Mouse (Mus musculus): ENCODE measurements around the gene Uxs1. TPM values are rescaled to one million over a fixed set of nuclear protein-coding genes. Genes with fewer than 3 reads are reported as not detected.

Uxs1 gene
- total RNA-seq, 2 experiments from 2014 or later, result 54.8 to 61.5 TPM

DNA sequence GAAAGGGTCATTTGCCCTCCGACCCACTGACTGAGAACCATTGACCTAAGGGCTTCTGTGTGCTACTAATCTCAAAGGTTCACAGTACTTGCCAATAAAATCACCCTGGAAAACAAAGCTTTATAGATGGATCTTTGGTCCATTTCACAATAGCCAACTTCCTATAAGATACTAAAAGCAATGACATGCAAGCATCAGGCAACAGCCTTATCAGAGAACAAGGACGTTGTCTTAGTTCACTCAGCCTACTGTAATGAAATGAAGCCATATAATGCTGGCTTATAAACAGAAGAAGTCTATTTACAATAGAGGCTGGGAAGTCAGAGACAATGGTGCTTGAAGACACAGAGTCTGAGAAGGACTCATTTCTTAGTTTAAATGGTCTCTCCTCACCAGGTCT, 37.8 kb downstream of the Uxs1 start:
- no peak for DNase-seq (ENCODE audit: extremely low spot score in 1 of 2, low spot score in 2 of 2)
- TF ChIP-seq CTCF (IDR thresholded peaks at IDR 0.05), result no peak
- intact Hi-C loops (cut with DNase I), result no loop called here
- no peak overlapping the region for H3K27ac ChIP-seq
- no peak overlapping the region for H3K4me3 ChIP-seq

- DNase-seq (ENCODE audit: extremely low spot score in 1 of 2, low spot score in 2 of 2), result no peak
- Histone ChIP-seq H3K4me3 (no peak overlapping the region), H3K27ac (no peak overlapping the region)
- intact Hi-C loops (cut with DNase I), result no loop called here
- TF ChIP-seq CTCF (IDR thresholded peaks at IDR 0.05), result no peak
Observed at GRCm38 (mm10) chr1:43786711-43787110, 40.9 kb downstream of the Uxs1 start.

- no peak overlapping the region for H3K27ac ChIP-seq
- intact Hi-C loops (cut with DNase I), result no loop called here
- no peak for DNase-seq (ENCODE audit: extremely low spot score in 1 of 2, low spot score in 2 of 2)
- no peak overlapping the region for H3K4me3 ChIP-seq
- TF ChIP-seq CTCF (IDR thresholded peaks at IDR 0.05), result no peak
Observed at GRCm38 (mm10) chr1:43785316-43785715, 42.3 kb downstream of the Uxs1 start.

DNA sequence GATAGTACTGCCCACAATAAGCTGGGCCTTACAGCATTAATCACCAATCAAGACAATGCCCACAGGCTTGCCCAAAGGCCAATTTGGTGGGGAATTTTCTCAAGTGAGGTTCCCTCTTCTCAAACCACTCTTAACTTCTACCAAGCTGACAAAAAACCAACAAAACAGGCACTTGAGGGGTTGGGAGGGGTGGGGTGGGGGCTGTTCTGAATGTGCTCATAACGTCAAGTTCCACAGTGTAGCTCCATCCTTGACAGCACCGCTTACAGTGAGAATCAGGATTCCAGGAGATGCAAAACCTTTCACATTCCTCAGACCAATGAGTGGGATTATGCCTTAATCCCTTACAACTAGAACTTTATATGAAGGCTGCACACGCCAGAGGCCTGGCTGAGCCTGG, 44.4 kb downstream of the Uxs1 start:
- no peak for TF ChIP-seq CTCF (IDR thresholded peaks at IDR 0.05)
- intact Hi-C loops (cut with DNase I), result no loop called here
- Histone ChIP-seq H3K27ac (peak overlapping the region; percentile 59), H3K4me3 (no peak overlapping the region)
- DNase-seq (ENCODE audit: extremely low spot score in 1 of 2, low spot score in 2 of 2), result no peak

DNA sequence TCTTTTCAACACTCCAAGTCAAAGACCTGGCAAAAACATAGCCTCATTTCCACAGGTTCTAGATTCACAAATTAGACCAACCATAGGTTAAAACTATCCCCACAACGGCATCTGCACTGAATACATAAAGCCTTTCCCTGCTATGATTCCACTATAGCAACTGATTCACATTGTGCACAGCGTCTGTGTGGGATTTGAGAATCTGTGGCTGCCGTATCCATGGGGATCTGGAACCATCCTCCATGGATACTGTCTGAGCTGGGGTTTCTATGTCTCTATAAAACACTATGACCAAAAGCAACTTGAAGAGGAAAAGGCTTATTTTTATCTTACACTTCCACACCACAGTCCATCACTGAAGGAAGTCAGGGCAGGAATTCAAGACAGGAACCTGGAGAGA, 44.9 kb downstream of the Uxs1 start:
- Histone ChIP-seq H3K27ac (peak overlapping the region; percentile 59), H3K4me3 (no peak overlapping the region)
- no peak for DNase-seq (ENCODE audit: extremely low spot score in 1 of 2, low spot score in 2 of 2)
- intact Hi-C loops (cut with DNase I), result no loop called here
- TF ChIP-seq CTCF (IDR thresholded peaks at IDR 0.05), result no peak

DNA sequence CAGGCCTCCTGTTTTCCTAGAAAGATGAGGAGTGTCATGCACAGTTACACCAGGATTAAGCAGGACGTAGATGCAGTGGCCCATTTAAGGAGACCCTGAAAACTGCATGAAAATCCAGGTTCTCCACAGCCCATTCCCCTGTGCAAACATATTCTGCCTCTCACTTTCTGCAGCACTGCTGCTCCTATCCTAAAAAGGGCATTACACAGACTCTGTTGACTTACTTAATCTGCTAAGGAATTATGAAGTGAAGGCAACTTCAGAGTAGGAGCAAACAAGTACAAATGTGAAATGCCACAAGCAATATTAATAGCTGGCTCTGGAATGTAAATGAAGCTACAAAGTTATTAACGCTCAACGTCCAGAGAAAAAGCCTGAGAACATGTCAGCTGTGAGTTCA, 45.9 kb downstream of the Uxs1 start:
- Histone ChIP-seq H3K27ac (peak overlapping the region; percentile 59; the same call in 1 of the 2 replicates), H3K4me3 (no peak overlapping the region)
- intact Hi-C loops (cut with DNase I), result no loop called here
- no peak for TF ChIP-seq CTCF (IDR thresholded peaks at IDR 0.05)
- no peak for DNase-seq (ENCODE audit: extremely low spot score in 1 of 2, low spot score in 2 of 2)

GRCm38 (mm10) chr1:43781195-43781594, 46.4 kb downstream of the Uxs1 start:
- DNase-seq (ENCODE audit: extremely low spot score in 1 of 2, low spot score in 2 of 2), result no peak
- no peak for TF ChIP-seq CTCF (IDR thresholded peaks at IDR 0.05)
- H3K4me3 ChIP-seq, result no peak overlapping the region
- H3K27ac ChIP-seq, result no peak overlapping the region
- intact Hi-C loops (cut with DNase I), result no loop called here

DNA sequence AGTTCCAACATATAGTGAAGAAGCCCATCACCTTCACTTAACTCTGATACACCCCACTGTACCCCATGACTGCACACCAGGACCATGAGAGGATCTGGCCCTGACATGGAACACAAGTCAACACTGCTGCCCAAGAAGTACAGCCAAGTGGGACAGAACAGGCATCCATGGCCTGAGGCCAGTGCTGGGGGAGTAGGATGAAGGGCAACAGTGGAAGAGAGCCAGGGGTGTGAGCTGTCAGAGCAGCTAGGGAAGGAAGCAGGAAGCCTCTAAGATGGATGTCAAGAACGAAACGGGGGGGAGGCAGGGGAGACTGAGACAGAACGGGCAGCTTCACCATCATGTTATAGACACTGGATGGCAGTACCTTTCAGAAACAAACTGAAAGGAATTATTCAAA, 51.5 kb downstream of the Uxs1 start:
- Histone ChIP-seq H3K27ac (no peak overlapping the region), H3K4me3 (no peak overlapping the region)
- no peak for DNase-seq (ENCODE audit: extremely low spot score in 1 of 2, low spot score in 2 of 2)
- TF ChIP-seq CTCF (IDR thresholded peaks at IDR 0.05), result no peak
- intact Hi-C loops (cut with DNase I), result no loop called here

DNA sequence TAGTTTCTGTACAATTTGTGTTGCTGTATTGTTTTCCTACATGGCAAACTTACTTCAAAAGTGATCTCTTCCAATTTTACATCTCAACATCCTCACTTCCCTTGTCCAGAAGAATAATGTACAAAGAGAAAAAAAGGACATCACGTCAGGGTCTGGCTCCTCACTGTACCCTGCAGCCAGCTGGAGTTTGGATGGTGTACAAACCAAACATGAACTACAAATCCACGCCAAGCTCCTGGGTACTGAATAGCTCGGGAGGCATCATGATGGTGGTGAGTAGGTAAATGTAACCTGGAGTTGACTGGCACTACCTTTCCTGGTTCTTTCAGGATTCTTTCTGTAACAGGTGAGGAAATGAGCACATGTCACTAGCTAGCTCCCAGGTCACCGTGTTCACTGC, 53.5 kb downstream of the Uxs1 start:
- no peak for TF ChIP-seq CTCF (IDR thresholded peaks at IDR 0.05)
- Histone ChIP-seq H3K27ac (no peak overlapping the region), H3K4me3 (no peak overlapping the region)
- intact Hi-C loops (cut with DNase I), result no loop called here
- no peak for DNase-seq (ENCODE audit: extremely low spot score in 1 of 2, low spot score in 2 of 2)

DNA sequence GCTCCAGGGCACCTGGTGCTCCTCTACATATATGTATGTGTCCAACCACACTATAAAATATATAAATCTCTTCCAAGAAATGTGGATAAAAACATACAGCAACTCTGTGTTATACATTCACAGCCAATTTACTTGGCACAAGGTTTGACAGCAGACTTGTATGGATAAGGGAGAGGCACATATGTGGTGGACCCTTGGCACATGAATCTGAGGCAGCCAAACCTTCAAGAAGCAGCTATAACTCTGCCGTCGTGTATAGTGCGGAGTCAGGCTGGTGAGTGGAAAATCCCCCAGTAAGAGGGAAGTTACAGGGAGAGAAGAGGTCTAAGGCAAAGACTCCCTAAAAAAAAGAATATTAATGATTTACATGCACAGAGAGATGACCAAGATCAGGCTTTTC, 54.9 kb downstream of the Uxs1 start:
- no peak overlapping the region for H3K27ac ChIP-seq
- no peak overlapping the region for H3K4me3 ChIP-seq
- no peak for DNase-seq (ENCODE audit: extremely low spot score in 1 of 2, low spot score in 2 of 2)
- intact Hi-C loops (cut with DNase I), result no loop called here
- TF ChIP-seq CTCF (IDR thresholded peaks at IDR 0.05), result no peak

- intact Hi-C loops (cut with DNase I), result no loop called here
Observed at GRCm38 (mm10) chr1:43770032-43770431, 57.6 kb downstream of the Uxs1 start.

GRCm38 (mm10) chr1:43769348-43769747, 58.3 kb downstream of the Uxs1 start:
- TF ChIP-seq CTCF (IDR thresholded peaks at IDR 0.05), result no peak
- intact Hi-C loops (cut with DNase I), result loop anchor here (5.0 kb wide), 1 partner anchor 58 kb away; the partner anchor contains the start of gene Uxs1
- Histone ChIP-seq H3K27ac (no peak overlapping the region), H3K4me3 (no peak overlapping the region)
- no peak for DNase-seq (ENCODE audit: extremely low spot score in 1 of 2, low spot score in 2 of 2)

More at GRCm38 (mm10) chr1:43770032-43770431, 57.6 kb downstream of the Uxs1 start:
- Histone ChIP-seq H3K27ac (no peak overlapping the region), H3K4me3 (no peak overlapping the region)
- no peak for TF ChIP-seq CTCF (IDR thresholded peaks at IDR 0.05)
- DNase-seq (ENCODE audit: extremely low spot score in 1 of 2, low spot score in 2 of 2), result no peak

GRCm38 (mm10) chr1:43768385-43768990, 59.1 kb downstream of the Uxs1 start:
- no peak for DNase-seq (ENCODE audit: extremely low spot score in 1 of 2, low spot score in 2 of 2)
- Histone ChIP-seq H3K4me3 (no peak overlapping the region), H3K27ac (no peak overlapping the region)
- intact Hi-C loops (cut with DNase I), result loop anchor here (5.0 kb wide), 1 partner anchor 59 kb away; the partner anchor contains the start of gene Uxs1
- TF ChIP-seq CTCF (IDR thresholded peaks at IDR 0.05), result no peak

All from left cerebral cortex, adult 2 months (tissue).